Mouse (Mus musculus): ENCODE data around the gene Man2a2.

DNA sequence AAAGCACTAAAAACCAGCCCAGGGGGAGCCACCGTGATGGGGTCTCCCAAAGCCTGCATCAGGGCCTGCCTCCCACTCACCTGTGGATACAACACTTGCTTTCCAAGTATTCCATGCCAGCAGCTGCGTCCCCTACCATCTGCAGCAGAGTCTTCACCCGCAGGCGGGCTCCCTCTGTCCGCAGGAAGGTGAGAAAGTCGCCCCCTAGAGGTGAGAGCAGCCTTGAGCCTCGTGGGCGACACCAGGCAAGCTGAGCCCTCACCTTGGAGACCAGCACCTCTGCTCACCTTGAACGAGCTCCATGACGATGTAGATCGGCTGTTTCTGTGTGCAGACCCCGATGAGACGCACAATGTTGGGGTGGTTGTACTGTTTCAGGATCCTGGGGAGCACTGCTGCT, 8.4 kb upstream of the Man2a2 start:
- peak; percentile 50 for TF ChIP-seq CTCF (IDR thresholded peaks at IDR 0.05; ENCODE audit: borderline replicate concordance, extremely low read depth, insufficient read depth, insufficient read length)
- no peak for TF ChIP-seq POLR2A (IDR thresholded peaks at IDR 0.05; ENCODE audit: borderline replicate concordance, extremely low read depth, insufficient read depth, insufficient read length, poor library complexity, severe bottlenecking)

Measured in brain, embryonic 14.5 days (tissue).